Mouse (Mus musculus): Measurements from ENCODE around the gene Naa40.
A peak's percentile ranks its signal among the peaks of the same experiment; 100 is the strongest.

Gene Naa40

DNA sequence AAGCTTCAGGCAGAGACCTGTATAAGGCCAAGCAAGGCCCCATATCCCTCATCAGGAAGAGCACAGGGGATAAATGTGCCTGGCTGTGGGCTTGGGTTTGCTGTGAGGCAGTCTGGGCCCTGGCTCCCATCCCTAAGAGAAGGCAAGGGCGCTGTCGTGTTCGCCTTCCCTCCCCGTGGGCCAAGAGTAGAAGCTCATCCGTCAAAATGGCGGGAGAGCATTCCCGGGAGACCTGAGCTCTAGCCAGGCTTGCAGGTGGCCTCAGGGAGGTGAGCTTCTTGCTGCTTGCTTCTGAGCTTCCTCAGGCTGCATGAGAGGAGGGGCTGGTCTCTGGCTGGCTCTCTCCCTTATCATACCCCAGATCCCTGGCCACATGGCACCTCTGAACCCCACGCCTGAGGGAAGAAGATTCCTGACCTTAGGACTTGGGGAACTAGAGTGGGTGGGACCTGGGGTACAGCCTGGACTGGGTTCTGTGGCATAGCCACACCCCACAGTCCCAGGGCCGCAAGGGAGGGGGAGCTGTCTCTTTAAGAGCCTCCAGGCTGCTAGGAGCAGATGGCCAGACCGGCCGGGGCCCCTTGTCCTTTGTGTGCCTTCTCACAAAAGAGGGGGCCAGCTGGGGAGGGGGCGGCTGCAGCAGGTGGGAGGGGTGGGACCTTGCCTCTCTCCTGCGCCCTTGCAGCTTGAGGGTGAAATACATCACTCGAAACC is 24.7 kb upstream of the Naa40 start:
- peak; percentile 85 for DNase-seq (ENCODE audit: extremely low spot score, low spot score)

GRCm38 (mm10) chr19:7264766-7265331 is 23.9 kb upstream of the Naa40 start:
- DNase-seq (ENCODE audit: extremely low spot score, low spot score): peak; percentile 67

GRCm38 (mm10) chr19:7264088-7264765 is 23.2 kb upstream of the Naa40 start:
- peak; percentile 88 for DNase-seq (ENCODE audit: extremely low spot score, low spot score)

GRCm38 (mm10) chr19:7262592-7262991 is 21.6 kb upstream of the Naa40 start:
- DNase-seq (ENCODE audit: extremely low spot score, low spot score): no peak

GRCm38 (mm10) chr19:7261964-7262363 is 21.0 kb upstream of the Naa40 start:
- DNase-seq (ENCODE audit: extremely low spot score, low spot score): no peak

DNA sequence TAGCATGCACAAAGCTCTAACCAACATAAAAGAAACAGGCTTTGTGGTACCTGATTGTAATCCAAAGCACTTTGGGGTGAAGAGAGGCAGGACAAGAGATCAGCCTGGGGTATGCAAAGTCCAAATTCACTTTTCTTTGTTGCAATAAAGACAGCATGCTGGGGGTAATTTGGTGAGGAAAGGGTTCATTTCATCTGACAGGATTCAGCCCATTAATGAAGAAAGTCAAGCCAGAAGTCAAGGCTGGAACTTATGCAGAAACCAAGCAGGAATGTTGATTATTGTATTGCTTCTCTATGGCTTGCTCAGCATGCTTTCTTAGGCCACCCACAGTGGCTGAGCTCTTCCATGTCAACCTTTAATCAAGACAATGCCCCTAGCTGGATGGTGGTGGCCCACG is 20.5 kb upstream of the Naa40 start:
- DNase-seq (ENCODE audit: extremely low spot score, low spot score): no peak

GRCm38 (mm10) chr19:7257881-7258280 is 16.9 kb upstream of the Naa40 start:
- no peak for DNase-seq (ENCODE audit: extremely low spot score, low spot score)

GRCm38 (mm10) chr19:7246021-7246420 is 5.0 kb upstream of the Naa40 start:
- no peak for DNase-seq (ENCODE audit: extremely low spot score, low spot score)

DNA sequence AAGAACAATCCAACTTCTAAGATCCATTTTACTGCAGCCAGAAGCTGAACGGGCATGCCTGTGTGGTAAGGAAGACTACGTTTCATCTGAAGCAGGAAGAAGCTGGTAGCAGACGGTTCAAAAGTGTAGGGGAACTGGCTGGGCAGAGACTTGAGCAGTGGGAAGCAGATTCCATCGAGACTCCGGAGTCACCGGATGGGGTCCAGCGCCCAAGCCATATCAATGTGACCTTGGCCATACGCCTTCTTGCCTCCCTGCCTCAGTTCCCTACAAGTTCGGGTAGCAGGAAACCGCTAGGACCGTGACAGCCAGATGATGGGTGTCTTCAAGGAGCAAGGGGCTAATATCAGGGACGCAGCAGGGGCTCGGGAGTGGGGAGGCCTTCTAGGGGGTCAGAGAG is 692 bp downstream of the Naa40 start:
- DNase-seq (ENCODE audit: extremely low spot score, low spot score): peak; percentile 40

DNA sequence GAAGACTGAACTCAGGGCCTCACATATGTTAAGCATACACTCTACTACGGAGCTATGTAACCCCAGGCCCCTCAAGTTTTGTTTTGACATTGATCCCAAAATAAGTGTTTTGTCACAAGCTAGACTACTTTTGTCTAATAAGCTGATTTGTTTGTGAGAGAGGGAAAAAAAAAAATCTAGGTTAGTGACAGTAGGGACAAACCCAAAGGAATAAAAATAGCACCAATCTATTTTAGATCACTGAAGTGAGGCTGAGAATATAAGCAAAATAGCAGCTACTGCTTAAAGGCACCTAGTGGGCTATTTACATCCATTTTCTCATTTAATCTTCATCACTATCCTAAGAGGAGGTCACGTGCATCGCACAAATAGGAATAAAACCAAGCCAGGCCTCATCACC is 1.4 kb downstream of the Naa40 start:
- DNase-seq (ENCODE audit: extremely low spot score, low spot score): no peak

GRCm38 (mm10) chr19:7236742-7237141 is 4.2 kb downstream of the Naa40 start:
- DNase-seq (ENCODE audit: extremely low spot score, low spot score): no peak

DNA sequence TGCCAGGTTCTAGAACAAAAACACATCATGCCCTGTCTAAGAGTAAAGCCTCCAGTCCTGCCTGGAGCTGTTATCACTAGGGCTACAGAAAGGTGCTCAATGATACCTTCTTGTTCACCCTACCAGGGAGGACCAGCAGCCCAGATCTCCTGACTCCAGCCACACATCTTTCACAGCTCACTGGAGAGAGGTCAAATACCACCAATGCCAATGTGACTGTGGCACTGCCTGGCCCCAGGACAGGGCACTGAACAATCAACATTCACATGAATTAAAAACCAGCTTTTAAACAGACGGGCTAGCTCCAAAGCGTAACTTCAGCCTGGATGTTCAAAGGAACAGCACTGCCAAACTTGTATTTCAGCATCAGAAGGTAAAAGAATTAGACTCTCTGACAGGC is 5.0 kb downstream of the Naa40 start:
- no peak for DNase-seq (ENCODE audit: extremely low spot score, low spot score)

DNA sequence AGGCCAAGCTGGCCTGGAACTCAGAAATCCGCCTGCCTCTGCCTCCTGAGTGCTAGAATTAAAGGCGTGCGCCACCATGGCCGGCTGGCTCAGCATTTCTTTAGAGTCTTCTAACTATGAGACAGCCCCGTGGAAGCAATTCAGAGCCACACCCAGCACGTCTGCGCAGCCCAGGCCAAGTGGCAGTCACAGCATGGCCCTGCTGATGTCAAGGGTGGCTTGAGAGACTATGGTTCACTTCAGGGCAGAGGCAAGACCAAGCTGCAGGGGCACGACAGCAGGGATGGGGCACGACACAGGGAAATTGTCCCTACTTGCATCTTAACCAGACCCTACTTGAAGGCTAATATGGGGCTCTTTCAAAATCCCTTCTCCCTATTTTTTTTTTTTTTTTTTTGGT is 5.5 kb downstream of the Naa40 start:
- DNase-seq (ENCODE audit: extremely low spot score, low spot score): no peak

DNA sequence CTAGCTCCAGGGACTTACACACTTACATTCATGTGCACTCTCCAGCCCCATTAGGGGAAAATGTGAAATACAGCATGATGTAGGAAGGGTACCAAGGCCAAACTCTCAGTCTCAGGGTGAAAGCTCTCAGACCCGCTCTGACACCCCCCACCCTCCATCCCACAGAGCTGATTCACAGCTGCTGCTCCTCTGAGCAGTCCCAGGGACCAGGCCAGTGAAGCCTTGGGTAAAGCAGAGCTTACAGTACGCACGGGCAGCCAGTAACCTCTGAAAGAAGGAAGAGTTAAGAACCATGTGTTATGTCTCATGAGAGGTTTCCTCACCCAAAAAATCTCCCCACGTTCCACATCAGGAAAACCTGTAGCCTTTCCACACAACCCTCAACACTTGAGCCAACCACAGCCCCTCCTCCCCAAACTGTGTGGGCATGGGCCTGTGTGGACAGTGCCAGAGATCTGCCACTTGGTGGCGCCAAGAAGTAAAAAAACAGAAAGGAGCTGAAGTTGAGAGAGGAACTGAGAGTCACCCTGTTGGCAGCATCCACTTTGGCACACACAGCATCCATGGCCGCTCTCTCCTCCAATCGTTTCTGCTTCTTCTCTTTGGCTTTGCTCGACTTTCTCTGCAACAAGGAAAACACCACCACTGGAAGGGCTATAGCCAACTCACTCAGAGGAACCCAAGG is 6.3 kb downstream of the Naa40 start:
- DNase-seq (ENCODE audit: extremely low spot score, low spot score): peak; percentile 63

DNA sequence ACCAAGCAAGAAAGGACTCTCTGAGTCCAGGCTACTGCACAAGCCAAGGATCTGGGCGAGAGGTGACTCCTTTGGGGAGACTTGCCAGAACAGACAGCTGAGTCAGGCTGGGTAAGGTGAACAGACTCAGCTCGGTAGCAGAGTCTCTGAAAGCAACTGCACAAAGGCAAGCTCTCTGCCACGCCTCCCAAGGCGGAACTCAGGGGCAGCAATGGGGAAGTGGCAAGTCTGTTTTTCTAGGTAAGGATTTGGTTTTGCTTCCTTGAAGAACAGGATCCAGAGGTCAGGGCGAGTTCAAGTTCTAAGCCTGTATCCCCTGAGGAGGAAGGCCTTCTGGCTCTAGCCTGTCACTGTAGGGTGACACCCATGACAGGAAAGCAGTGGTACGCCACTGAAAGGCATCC is 14.5 kb downstream of the Naa40 start:
- no peak for DNase-seq (ENCODE audit: extremely low spot score, low spot score)

DNA sequence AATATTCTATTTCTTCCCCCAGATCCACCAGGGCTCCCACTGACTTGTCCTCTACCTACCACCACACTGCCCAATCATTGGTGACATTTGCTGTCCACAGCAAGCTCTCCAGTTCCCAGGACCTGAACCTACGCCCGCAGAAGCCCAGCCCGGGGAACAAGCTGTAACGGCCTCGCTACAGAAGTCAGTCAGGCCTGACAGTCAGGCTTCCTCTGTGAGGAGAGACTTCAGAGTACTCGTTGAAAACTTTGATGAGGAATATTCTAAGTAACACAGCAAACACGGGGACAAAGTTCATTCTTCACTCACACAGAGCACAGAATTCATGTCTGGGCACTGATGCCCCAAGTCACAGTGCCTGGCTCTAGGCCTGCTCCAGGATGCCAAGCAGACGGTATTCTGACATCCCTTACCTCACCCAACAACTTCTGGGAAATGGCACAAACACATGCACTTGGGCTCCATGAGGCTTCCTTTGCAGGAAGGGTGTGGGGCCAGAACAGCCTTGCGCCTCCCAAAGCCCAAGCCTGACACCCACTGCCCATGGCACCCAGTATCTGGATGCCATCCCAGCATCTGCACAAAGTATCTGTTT is 15.8 kb downstream of the Naa40 start:
- DNase-seq (ENCODE audit: extremely low spot score, low spot score): no peak

DNA sequence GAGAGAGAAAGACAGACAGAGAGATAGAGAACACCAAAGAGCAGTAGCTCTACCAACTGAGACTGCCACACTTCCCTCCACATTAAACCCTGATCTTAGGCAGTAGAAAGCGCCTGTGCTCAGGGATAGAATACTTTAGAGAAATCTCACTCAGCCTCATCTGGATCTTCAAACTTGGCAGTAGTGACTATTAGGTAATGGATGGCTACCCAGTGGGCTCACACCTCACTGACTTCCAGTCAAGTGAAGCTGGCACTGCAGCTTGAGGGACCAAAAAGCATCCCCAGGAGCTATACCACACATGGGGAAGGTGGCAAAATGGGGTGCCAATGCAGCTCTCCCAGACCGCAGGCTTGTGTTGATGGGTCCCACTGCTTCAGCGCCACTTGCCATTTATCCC is 16.7 kb downstream of the Naa40 start:
- no peak for DNase-seq (ENCODE audit: extremely low spot score, low spot score)

- no peak for DNase-seq (ENCODE audit: extremely low spot score, low spot score)
These were observed 17.5 kb downstream of the Naa40 start for GRCm38 (mm10) chr19:7223488-7223887.

- no peak for DNase-seq (ENCODE audit: extremely low spot score, low spot score)
These were observed 18.8 kb downstream of the Naa40 start for GRCm38 (mm10) chr19:7222196-7222595.

- no peak for DNase-seq (ENCODE audit: extremely low spot score, low spot score)
These were observed 22.2 kb downstream of the Naa40 start for GRCm38 (mm10) chr19:7218753-7219152.

DNA sequence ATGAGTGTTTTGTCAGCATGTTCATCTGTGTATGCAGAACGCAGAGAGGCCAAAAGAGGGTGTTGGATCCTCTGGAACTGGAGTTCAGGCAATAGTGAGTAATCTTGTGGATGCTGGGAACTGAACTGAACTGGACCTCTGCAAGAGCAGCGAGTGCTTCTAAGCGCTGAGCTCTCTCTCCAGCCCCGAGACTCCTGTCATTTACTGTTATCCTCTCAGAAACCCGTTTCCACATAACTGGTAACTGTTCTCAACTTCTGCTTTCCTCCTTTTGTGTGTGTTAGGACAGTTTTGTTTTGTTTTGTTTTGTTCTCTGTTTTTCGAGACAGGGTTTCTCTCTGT is 23.1 kb downstream of the Naa40 start:
- DNase-seq (ENCODE audit: extremely low spot score, low spot score): no peak
